Mouse (Mus musculus) frontal cortex, postnatal 14 days (tissue): Measurements from ENCODE around the gene Borcs6.
A peak's percentile ranks its signal among the peaks of the same experiment; 100 is the strongest.
"Not testable (repeated sequence)": the region's sequence is repeated elsewhere in the genome, so short reads cannot be mapped to it uniquely, and the experiment has no call there.

Source experiments
- DNase-seq, 2 experiments: peaks; one replicate each; pipeline ENCODE4 v3.0.0; 2022; ENCODE audit warnings: low spot score in 2 of 2

Gene Borcs6

GRCm38 (mm10) chr11:69059357-69059974, at the start of gene Borcs6:
Gene Borcs6 (plus strand): TSS chr11:69059717.
- DNase-seq: peak; percentile 93 to 97

GRCm38 (mm10) chr11:69010400-69011323, 48.9 kb upstream of the Borcs6 start:
- DNase-seq: no peak

- not testable (repeated sequence) for DNase-seq
Observed at GRCm38 (mm10) chr11:69011445-69011844, 48.1 kb upstream of the Borcs6 start.

- DNase-seq: peak; percentile 75 to 80
Observed at GRCm38 (mm10) chr11:69012071-69012601, 47.4 kb upstream of the Borcs6 start.

GRCm38 (mm10) chr11:69015644-69016441, 43.7 kb upstream of the Borcs6 start, which contains the start of gene Ctc1:
Gene Ctc1 (plus strand): TSS chr11:69015911.
- DNase-seq: peak; percentile 81 to 85

GRCm38 (mm10) chr11:69016755-69017154, 42.8 kb upstream of the Borcs6 start:
- no peak for DNase-seq

GRCm38 (mm10) chr11:69020691-69021090, 38.8 kb upstream of the Borcs6 start:
- no peak for DNase-seq

- no peak for DNase-seq
Observed at GRCm38 (mm10) chr11:69026562-69026961, 33.0 kb upstream of the Borcs6 start.

- DNase-seq: no peak
Observed at GRCm38 (mm10) chr11:69028805-69029204, 30.7 kb upstream of the Borcs6 start.

- no peak for DNase-seq
Observed at GRCm38 (mm10) chr11:69033552-69033951, 26.0 kb upstream of the Borcs6 start.

GRCm38 (mm10) chr11:69034585-69034984, 24.9 kb upstream of the Borcs6 start:
- DNase-seq: no peak

- no peak for DNase-seq
Observed at GRCm38 (mm10) chr11:69035411-69035810, 24.1 kb upstream of the Borcs6 start.

- peak; percentile 83 to 87 for DNase-seq
Observed at GRCm38 (mm10) chr11:69035849-69036248, 23.7 kb upstream of the Borcs6 start.

- DNase-seq: peak; percentile 81 to 93
Observed at GRCm38 (mm10) chr11:69036486-69037230, 22.9 kb upstream of the Borcs6 start.

GRCm38 (mm10) chr11:69037231-69038061, 22.1 kb upstream of the Borcs6 start:
- peak; percentile 62 to 88 for DNase-seq

- DNase-seq: no peak
Observed at GRCm38 (mm10) chr11:69038173-69038572, 21.3 kb upstream of the Borcs6 start.

- DNase-seq: peak in 1 of 2 experiments; percentile 66
Observed at GRCm38 (mm10) chr11:69045531-69046394, 13.8 kb upstream of the Borcs6 start, which contains the start of gene Aurkb. Gene Aurkb (plus strand): TSS chr11:69045647.

- no peak for DNase-seq
Observed at GRCm38 (mm10) chr11:69046395-69046774, 13.1 kb upstream of the Borcs6 start.

GRCm38 (mm10) chr11:69047592-69047991, 11.9 kb upstream of the Borcs6 start:
- DNase-seq: no peak
